Mouse (Mus musculus) embryonic facial prominence, embryonic 15.5 days (tissue): ENCODE measurements at regions not wholly inside any gene's neighbourhood (a gene's known extent, or its start where the extent isn't known, plus 50 kb on each side); places are given as distances from the start of the nearest gene placed in this dataset.

Experiments used
- ATAC-seq: fragments of 200-750 bp; cut with Nextera tagmentation; 2 replicates; pipeline ENCODE4 v1.8.0; 2017; ENCODE audit warnings: low read depth, moderate TSS enrichment; ENCODE audit not compliant: insufficient number of reproducible peaks, low FRiP score, low TSS enrichment
- H3K27ac ChIP-seq: fragments of 300-500 bp; sonication (generic); replicated peaks from 2 replicates; pipeline ENCODE4 v1.5.1; 2015; ENCODE audit warnings: mild to moderate bottlenecking, inconsistent platforms
- H3K27me3 ChIP-seq: fragments of 300-500 bp; sonication (generic); 2 replicates; pipeline ENCODE4 v1.6.1; 2015; ENCODE audit warnings: inconsistent platforms
- H3K36me3 ChIP-seq: fragments of 300-500 bp; sonication (generic); 2 replicates; pipeline ENCODE4 v1.6.1; 2015; ENCODE audit warnings: mild to moderate bottlenecking, inconsistent platforms
- H3K4me1 ChIP-seq: fragments of 300-500 bp; sonication (generic); 2 replicates; pipeline ENCODE4 v1.6.1; 2015; ENCODE audit warnings: inconsistent platforms
- H3K4me2 ChIP-seq: fragments of 300-500 bp; sonication (generic); replicated peaks from 2 replicates; pipeline ENCODE4 v1.6.1; 2015; ENCODE audit warnings: mild to moderate bottlenecking, inconsistent platforms
- H3K4me3 ChIP-seq: fragments of 300-500 bp; sonication (generic); replicated peaks from 2 replicates; pipeline ENCODE4 v1.5.1; 2015; ENCODE audit warnings: mild to moderate bottlenecking, inconsistent platforms
- H3K9ac ChIP-seq: fragments of 300-500 bp; sonication (generic); 2 replicates; pipeline ENCODE4 v1.6.1; 2015; ENCODE audit warnings: inconsistent platforms
- H3K9me3 ChIP-seq: fragments of 300-500 bp; sonication (generic); replicated peaks from 2 replicates; pipeline ENCODE4 v1.6.1; 2016; ENCODE audit warnings: inconsistent platforms
- WGBS: fragments of 180-500 bp; shearing (Covaris S2); methylation state at CpG from one replicate; pipeline ENCODE4 v1.1.7; 2015; 5-methylcytosine and 5-hydroxymethylcytosine counted together

DNA sequence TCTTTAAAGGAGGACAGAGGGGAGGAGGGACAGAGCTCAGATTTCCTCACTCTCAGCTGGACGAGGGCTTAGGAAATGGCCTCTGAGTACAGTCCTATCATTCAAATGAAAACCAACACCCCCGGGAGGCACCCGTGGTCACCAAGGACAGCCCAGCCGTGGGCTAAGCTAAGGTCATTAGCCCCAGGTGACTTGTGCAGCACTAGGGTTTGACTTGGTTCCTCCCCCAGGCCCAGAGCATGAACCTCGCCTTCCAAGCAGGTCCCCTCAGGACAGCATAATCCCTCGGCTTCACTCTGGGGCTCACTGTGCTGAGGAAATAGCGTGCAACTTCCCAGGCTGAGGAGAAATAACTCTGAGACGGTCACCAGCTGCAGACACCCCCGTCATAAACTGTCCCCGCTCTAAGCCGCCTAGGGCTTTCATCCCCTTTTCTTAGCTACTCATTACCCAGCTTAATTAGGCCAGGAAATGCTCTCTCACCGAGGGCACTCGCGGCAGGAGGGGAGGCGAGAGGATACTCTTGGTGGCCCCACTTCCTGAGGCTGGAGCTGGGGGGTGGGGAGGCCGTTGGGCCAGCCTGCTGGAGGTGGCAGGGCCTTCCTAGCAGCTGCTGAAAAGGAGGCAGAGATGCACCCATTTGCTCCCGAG lies 61.0 kb upstream of the Hdhd5 start:
- Histone ChIP-seq H3K27ac (no peak overlapping the region), H3K4me3 (no peak overlapping the region), H3K4me1 (peaks cover 10% of the 10 kb centered on the region), H3K9me3 (no peaks in the 10 kb centered on the region), H3K9ac (no peak overlapping the region), H3K27me3 (no peaks in the 10 kb centered on the region), H3K36me3 (no peaks in the 10 kb centered on the region), H3K4me2 (0 out of 2 replicates have a peak overlapping the region, but pooled peaks have one; percentile 6)
- 6% methylated on average over 17 of the region's 17 CpGs for WGBS
- ATAC-seq: peak; percentile 62

DNA sequence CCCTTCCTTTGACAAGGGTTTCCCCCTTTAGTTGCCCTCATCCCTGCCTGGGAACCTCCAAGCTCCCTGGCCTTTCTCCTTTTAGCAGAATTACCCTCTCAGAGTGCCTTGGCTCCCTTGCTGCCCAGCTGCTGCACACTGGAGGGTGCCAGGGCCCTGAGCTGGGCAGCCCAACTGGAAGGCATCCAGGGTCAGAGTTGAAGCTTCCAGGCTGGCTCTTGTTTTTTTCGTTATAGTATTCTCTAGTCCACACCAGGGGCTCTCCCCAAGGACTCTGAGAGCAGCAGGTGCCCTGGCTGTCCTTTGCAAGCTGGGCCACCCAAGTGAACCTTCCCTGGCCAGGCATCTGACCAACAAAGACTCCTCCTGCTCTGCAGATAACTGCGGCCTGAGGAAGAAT lies 59.1 kb upstream of the Hdhd5 start:
- no peaks in the 10 kb centered on the region for H3K9me3 ChIP-seq
- H3K9ac ChIP-seq: no peak overlapping the region
- no peak for ATAC-seq
- no peak overlapping the region for H3K27ac ChIP-seq
- 64% methylated on average over 2 of the region's 2 CpGs for WGBS
- no peak overlapping the region for H3K4me2 ChIP-seq
- H3K27me3 ChIP-seq: no peaks in the 10 kb centered on the region
- no peaks in the 10 kb centered on the region for H3K36me3 ChIP-seq
- peaks cover 17% of the 10 kb centered on the region for H3K4me1 ChIP-seq
- no peak overlapping the region for H3K4me3 ChIP-seq

DNA sequence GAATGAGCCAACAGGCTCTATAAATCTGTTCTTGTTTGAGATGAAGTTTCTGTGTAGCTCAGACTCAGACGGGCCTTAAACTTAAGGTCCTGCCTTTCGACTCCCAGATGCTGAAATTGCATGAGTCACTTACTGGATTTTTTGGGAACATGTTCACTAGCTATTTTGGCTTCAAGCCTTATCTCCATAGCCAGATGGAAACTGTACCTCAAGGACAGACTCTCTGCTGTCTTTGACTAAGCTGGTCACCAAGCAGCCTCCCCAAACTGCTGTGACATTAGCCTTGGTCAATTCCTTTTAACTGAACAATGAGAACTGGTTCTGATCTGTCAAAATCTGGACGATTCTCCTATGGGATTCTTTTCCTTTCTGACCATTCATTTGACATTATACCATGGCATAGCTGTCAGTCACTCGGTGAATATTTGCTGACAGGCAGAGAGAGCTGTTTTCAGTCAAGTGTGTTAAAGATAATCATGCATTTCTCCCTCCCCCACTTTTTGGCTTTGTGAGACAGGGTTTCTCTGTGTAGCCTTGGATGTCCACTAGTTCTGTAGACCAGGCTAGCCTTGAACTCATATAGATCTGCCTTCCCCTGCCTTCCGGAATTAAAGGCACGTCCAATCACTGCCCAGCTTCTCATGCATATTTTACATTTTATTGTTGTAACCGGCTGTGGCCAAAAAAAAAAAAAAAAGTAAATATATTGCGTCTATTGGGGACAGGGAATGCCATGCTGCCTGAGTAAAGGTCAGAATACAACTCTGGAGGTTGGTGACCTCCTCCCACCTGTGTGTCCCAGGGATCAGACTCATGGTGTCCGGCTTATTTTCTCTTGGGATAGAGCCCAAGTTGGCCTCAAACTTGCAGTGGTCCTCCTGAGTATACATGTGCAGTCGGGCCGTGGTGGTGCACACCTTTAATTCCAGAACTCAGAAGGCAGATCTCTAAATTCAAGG lies 57.9 kb upstream of the Hdhd5 start:
- no peak for ATAC-seq
- Histone ChIP-seq H3K27me3 (no peaks in the 10 kb centered on the region), H3K4me3 (no peak overlapping the region), H3K36me3 (no peaks in the 10 kb centered on the region), H3K9me3 (no peaks in the 10 kb centered on the region), H3K4me2 (no peak overlapping the region), H3K4me1 (peaks cover 17% of the 10 kb centered on the region), H3K27ac (no peak overlapping the region), H3K9ac (no peak overlapping the region)
- 80% methylated on average over 11 of the region's 11 CpGs for WGBS

DNA sequence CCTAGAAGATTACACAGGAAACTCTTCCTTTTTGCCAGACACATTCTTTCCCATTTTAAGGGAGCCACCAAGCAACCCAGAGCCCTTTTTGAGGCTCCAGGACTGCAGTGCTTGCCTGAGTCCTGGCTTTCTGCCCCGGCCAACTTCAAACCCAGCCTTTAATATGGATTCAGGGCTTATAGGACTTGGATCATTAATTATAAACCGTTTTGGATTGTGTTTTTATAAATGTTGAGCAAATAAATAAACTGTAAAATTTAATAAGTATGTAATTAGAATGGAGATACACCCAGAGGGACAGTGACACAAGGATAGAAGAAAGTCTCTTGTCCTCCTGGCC lies 54.8 kb upstream of the Hdhd5 start:
- H3K9me3 ChIP-seq: no peaks in the 10 kb centered on the region
- H3K4me2 ChIP-seq: no peak overlapping the region
- H3K36me3 ChIP-seq: no peaks in the 10 kb centered on the region
- 45% methylated on average over 2 of the region's 2 CpGs for WGBS
- H3K27me3 ChIP-seq: no peaks in the 10 kb centered on the region
- no peak overlapping the region for H3K9ac ChIP-seq
- no peak overlapping the region for H3K4me3 ChIP-seq
- H3K27ac ChIP-seq: no peak overlapping the region
- no peak for ATAC-seq
- peaks cover 10% of the 10 kb centered on the region for H3K4me1 ChIP-seq

DNA sequence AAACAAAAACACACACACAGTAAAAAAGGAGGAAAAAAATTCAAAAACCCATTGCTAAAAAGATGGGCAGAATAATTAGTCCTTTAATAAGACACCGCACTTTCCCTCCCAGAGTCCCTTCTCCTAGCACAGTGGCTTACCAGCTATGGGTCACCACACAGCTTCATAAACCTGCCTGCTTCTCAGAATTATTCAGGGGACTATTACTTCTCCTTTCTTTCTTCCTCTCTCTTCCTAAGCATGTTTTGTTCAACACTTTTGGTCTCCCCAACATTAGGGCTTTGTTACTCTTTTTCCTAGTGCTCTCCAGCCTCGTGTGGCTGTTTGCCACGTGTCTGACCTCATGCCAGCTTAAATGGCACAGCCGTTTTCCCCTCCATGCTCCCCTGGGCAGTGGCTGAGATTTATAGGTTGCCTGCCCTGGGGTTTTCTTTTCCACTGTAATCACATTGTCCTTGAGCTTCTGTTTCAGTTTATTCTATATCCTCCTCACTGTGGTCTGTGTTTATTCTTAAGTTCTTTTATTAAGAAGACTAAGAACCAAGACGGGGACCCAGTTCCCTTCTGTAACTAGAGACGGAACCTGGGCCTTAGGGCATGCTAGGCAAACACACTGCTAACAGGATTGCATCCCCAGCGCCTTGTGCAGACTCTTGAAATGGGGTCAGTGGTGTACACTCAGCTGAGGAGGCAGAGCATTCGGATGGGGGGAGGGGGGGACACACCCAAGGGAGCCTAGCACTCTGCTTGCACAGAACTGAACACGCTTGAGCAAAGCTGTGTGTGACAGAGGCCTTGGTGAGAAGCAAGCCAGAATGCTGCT lies 54.2 kb upstream of the Hdhd5 start:
- Histone ChIP-seq H3K27me3 (no peaks in the 10 kb centered on the region), H3K9ac (no peak overlapping the region), H3K4me3 (no peak overlapping the region), H3K27ac (no peak overlapping the region), H3K36me3 (no peaks in the 10 kb centered on the region), H3K4me1 (peaks cover 15% of the 10 kb centered on the region), H3K4me2 (no peak overlapping the region), H3K9me3 (no peaks in the 10 kb centered on the region)
- peak; percentile 39; the same call in 1 of the 2 replicates for ATAC-seq
- 31% methylated on average over 9 of the region's 9 CpGs for WGBS

DNA sequence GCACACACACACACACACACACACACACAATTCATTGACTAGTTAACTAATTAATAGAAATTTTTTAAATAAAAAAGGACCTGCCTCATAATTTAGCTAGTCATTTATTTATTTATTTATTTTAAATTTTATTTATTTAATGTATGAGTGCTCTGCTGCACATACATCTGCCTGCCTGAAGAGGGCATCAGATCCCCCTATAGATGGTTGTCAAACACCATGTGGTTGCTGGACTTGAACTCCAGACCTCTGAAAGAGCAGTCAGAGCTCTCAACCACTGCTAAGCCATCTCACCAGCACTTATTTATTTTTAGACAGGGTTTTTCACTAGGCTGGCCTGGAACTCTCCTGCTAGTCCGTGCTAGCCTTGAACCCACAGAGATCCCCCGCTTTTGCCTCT lies 50.6 kb upstream of the Hdhd5 start:
- H3K27ac ChIP-seq: no peak overlapping the region
- H3K36me3 ChIP-seq: no peaks in the 10 kb centered on the region
- no peak overlapping the region for H3K9ac ChIP-seq
- H3K27me3 ChIP-seq: 0 out of 2 replicates have a peak, but pooled peaks cover 3% of the 10 kb centered on the region
- WGBS: 82% methylated on average over 2 of the region's 2 CpGs
- H3K4me2 ChIP-seq: no peak overlapping the region
- H3K4me3 ChIP-seq: no peak overlapping the region
- no peaks in the 10 kb centered on the region for H3K9me3 ChIP-seq
- peaks cover 30% of the 10 kb centered on the region for H3K4me1 ChIP-seq
- no peak for ATAC-seq
